Mouse (Mus musculus) heart, postnatal 0 days (tissue): ENCODE results near the gene Lrtm2. TPM values are rescaled to one million over a fixed set of nuclear protein-coding genes. Genes with fewer than 3 reads are reported as not detected.

Source experiments
- ATAC-seq: fragments of 200-750 bp; cut with Nextera tagmentation; 2 replicates; pipeline ENCODE4 v1.8.0; 2017; ENCODE audit warnings: low read depth, moderate number of reproducible peaks, moderate library complexity; ENCODE audit not compliant: insufficient read depth
- DNase-seq: peaks from one replicate; pipeline ENCODE4 v3.0.0-alpha.2; 2016; ENCODE audit warnings: low spot score
- H3K27ac ChIP-seq: fragments of 300-500 bp; sonication (generic); 2 replicates; pipeline ENCODE4 v1.5.1; 2014; ENCODE audit warnings: low read depth, mild to moderate bottlenecking
- H3K27me3 ChIP-seq: fragments of 300-500 bp; sonication (generic); 2 replicates; pipeline ENCODE4 v1.6.1; 2014; ENCODE audit warnings: low read length, mixed read lengths; ENCODE audit not compliant: control insufficient read depth, insufficient read depth
- H3K36me3 ChIP-seq: fragments of 300-500 bp; sonication (generic); replicated peaks from 2 replicates; pipeline ENCODE4 v1.6.1; 2014; ENCODE audit warnings: low read length, mixed read lengths; ENCODE audit not compliant: control insufficient read depth, insufficient read depth
- H3K4me1 ChIP-seq: fragments of 300-500 bp; sonication (generic); 2 replicates; pipeline ENCODE4 v1.6.1; 2014; ENCODE audit warnings: antibody characterized with exemption; ENCODE audit not compliant: control insufficient read depth, insufficient read depth
- H3K4me2 ChIP-seq: fragments of 300-500 bp; sonication (generic); 2 replicates; pipeline ENCODE4 v1.6.1; 2014; ENCODE audit warnings: low read depth, mild to moderate bottlenecking, low read length, moderate library complexity
- H3K4me3 ChIP-seq: fragments of 300-500 bp; sonication (generic); 2 replicates; pipeline ENCODE4 v1.5.1; 2014; ENCODE audit warnings: low read depth, low read length
- H3K9ac ChIP-seq: fragments of 300-500 bp; sonication (generic); replicated peaks from 2 replicates; pipeline ENCODE4 v1.6.1; 2014; ENCODE audit warnings: low read depth, low read length, mixed read lengths
- H3K9me3 ChIP-seq: fragments of 300-500 bp; sonication (generic); replicated peaks from 2 replicates; pipeline ENCODE4 v1.6.1; 2016; ENCODE audit warnings: low read length; ENCODE audit not compliant: control insufficient read depth
- CTCF ChIP-seq: IDR thresholded peaks from 2 replicates; pipeline ENCODE4 v1.5.1; 2016; ENCODE audit warnings: antibody characterized with exemption, control low read depth, low read depth
- EP300 ChIP-seq: IDR thresholded peaks from 2 replicates; pipeline ENCODE4 v1.6.1; 2016; ENCODE audit warnings: antibody characterized with exemption, low read depth
- WGBS: fragments of 180-500 bp; shearing (Covaris S2); extraction: QIAGEN DNeasy Blood & Tissue Kit; methylation state at CpG from one replicate; pipeline ENCODE4 v1.1.7; 2014; 5-methylcytosine and 5-hydroxymethylcytosine counted together
- polyA plus RNA-seq: library from polyadenylated mRNA; unstranded; fragments of >200 nt; fragmentation: Nextera tagmentation; extraction: Ambion mirVana; gene quantifications from 2 replicates; pipeline ENCODE4 v1.2.1, GENCODE M21; 2015
- total RNA-seq: library from RNA; depleted of rRNA; stranded (reverse); fragments of >200 nt; gene quantifications from 2 replicates; pipeline ENCODE4 v1.2.3, GENCODE M21; 2014; ENCODE audit warnings: low replicate concordance

The Lrtm2 gene
- total and polyA plus RNA-seq, 2 experiments from 2014 or later = 0.03 TPM; not detected in 1

- 36% methylated on average over 7 of the region's 7 CpGs for WGBS
- Histone ChIP-seq H3K9ac (no peak overlapping the region), H3K4me1 (no peaks in the 10 kb centered on the region), H3K9me3 (no peaks in the 10 kb centered on the region), H3K4me2 (no peak overlapping the region), H3K36me3 (no peaks in the 10 kb centered on the region), H3K4me3 (no peak overlapping the region), H3K27me3 (no peaks in the 10 kb centered on the region), H3K27ac (no peak overlapping the region)
- ATAC-seq (no peak), DNase-seq (no peak)
- TF ChIP-seq CTCF (no peak), EP300 (no peak)
These were observed 15.7 kb downstream of the Lrtm2 start for GRCm38 (mm10) chr6:119314751-119315476.

GRCm38 (mm10) chr6:119313588-119314375, 16.8 kb downstream of the Lrtm2 start:
- TF ChIP-seq EP300 = no peak
- no peak for TF ChIP-seq CTCF
- DNase-seq (no peak), ATAC-seq (no peak)
- no peaks in the 10 kb centered on the region for H3K36me3 ChIP-seq
- no peak overlapping the region for H3K27ac ChIP-seq
- no peaks in the 10 kb centered on the region for H3K27me3 ChIP-seq
- H3K4me1 ChIP-seq = no peaks in the 10 kb centered on the region
- no peak overlapping the region for H3K4me3 ChIP-seq
- no peak overlapping the region for H3K9ac ChIP-seq
- H3K4me2 ChIP-seq = no peak overlapping the region
- WGBS = 53% methylated on average over 14 of the region's 14 CpGs
- H3K9me3 ChIP-seq = no peaks in the 10 kb centered on the region

- TF ChIP-seq CTCF (no peak), EP300 (no peak)
- Histone ChIP-seq H3K27ac (no peak overlapping the region), H3K9ac (no peak overlapping the region), H3K9me3 (no peaks in the 10 kb centered on the region), H3K36me3 (no peaks in the 10 kb centered on the region), H3K4me1 (no peaks in the 10 kb centered on the region), H3K27me3 (no peaks in the 10 kb centered on the region), H3K4me2 (no peak overlapping the region), H3K4me3 (no peak overlapping the region)
- DNase-seq = no peak
- 42% methylated on average over 3 of the region's 3 CpGs for WGBS
- no peak for ATAC-seq
These were observed 17.5 kb downstream of the Lrtm2 start for GRCm38 (mm10) chr6:119313096-119313495.

DNA sequence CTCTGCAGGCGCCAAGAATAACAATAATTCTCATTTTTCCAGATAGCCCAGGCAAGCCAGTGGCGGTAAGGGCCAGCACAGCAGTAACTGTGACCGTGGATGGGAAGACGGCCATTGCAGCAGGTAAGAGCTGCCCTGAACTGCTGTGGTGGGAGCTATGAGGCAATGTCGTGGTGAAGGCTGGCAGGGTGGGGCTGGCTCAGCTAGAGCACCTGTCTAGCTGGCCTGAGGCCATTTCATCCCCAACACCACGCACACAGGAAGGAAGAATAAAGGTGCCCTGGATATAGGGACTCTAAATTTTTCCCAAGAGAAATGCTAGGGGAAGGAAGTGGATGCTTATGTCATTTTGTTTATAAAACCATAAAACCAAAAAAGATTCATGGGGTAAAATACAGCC, 18.2 kb downstream of the Lrtm2 start:
- ATAC-seq (no peak), DNase-seq (no peak)
- 0 out of 2 replicates have a peak, but pooled peaks cover 2% of the 10 kb centered on the region for H3K27me3 ChIP-seq
- WGBS = 70% methylated on average over 6 of the region's 6 CpGs
- TF ChIP-seq CTCF (no peak), EP300 (no peak)
- no peak overlapping the region for H3K27ac ChIP-seq
- no peak overlapping the region for H3K4me2 ChIP-seq
- H3K4me1 ChIP-seq = no peaks in the 10 kb centered on the region
- no peaks in the 10 kb centered on the region for H3K36me3 ChIP-seq
- no peak overlapping the region for H3K4me3 ChIP-seq
- H3K9me3 ChIP-seq = no peaks in the 10 kb centered on the region
- no peak overlapping the region for H3K9ac ChIP-seq

DNA sequence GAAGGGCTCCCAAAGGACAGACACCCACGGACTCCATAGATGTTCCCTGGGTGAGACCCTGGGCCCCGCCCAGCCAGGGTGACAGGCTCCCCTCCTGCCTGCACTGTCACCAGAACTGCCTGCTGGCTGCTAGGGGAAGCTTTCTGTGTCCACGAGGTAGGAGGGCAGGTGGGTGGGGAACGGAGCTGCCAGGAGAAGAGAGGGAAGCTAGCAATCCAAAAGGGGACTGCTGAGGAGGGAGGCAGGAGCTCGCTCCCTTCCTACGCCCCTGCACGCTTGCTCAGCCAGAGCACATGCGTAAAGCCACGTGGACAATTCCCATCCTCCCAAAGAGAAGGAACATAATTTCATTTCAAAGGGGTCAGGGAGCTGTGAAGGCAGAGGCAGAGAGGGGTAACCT, 20.4 kb downstream of the Lrtm2 start:
- no peaks in the 10 kb centered on the region for H3K4me1 ChIP-seq
- TF ChIP-seq EP300 = no peak
- TF ChIP-seq CTCF = no peak
- DNase-seq (no peak), ATAC-seq (no peak)
- no peak overlapping the region for H3K27ac ChIP-seq
- no peaks in the 10 kb centered on the region for H3K9me3 ChIP-seq
- no peak overlapping the region for H3K4me3 ChIP-seq
- 48% methylated on average over 9 of the region's 9 CpGs for WGBS
- H3K36me3 ChIP-seq = no peaks in the 10 kb centered on the region
- H3K4me2 ChIP-seq = no peak overlapping the region
- H3K27me3 ChIP-seq = peaks cover 2% of the 10 kb centered on the region; the same call in 1 of the 2 replicates
- no peak overlapping the region for H3K9ac ChIP-seq
